Mouse (Mus musculus): ENCODE measurements at regions not wholly inside any gene's neighbourhood (a gene's known extent, or its start where the extent isn't known, plus 50 kb on each side); places are given as distances from the start of the nearest gene placed in this dataset.

DNA sequence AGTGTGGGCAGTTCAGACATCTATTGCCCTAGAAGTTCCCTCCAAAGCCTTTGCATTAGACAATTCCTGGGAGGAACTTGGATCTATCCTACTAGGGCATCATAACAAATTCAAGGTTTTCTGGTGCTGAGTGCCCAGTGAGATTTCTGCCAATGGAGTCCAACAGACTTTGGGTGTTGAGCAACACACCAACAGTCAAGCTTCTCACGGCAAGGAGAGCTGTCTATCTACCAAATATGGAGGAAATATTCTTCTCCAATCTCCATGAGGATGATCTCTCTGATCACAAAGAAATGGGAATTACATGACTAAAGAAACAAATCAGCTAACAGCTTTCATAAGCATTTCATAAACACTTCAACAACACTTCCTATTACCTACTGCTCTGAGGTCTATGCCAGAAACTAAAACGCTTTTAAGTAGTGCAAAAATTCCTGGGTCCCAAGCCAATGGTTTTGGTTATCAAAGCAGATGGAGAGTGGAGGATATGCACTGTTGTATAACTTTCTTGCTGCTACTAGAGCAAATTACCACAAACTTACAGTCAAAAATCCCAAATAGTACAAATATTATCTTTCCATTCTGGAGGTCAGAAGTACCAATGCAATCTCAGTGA lies 351.8 kb upstream of the Atp2b1 start:
- DNase-seq (ENCODE audit: extremely low spot score, low spot score), result no peak

GRCm38 (mm10) chr10:98572782-98573536 lies 341.2 kb upstream of the Atp2b1 start:
- no peak for DNase-seq (ENCODE audit: extremely low spot score, low spot score)

DNA sequence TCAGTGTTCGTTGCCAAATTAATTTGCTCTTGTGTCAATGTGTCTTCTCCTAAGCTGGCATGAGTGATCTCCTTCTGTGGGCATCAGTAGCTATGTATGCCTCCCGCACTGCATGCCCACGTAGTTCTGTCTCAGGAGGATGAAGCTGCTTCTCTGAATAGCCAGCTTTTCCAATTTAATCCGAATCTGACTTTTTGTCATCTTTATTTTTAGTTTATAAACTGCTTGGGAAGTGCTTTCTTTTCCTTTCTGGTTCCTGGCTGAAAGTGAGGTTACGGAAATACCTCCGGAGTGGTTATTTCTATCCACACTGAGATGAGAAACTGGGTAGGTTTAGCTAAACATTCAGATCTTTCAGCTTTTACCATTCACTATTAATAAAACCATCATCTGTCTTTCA lies 337.2 kb upstream of the Atp2b1 start:
- no peak for DNase-seq (ENCODE audit: extremely low spot score, low spot score)

- DNase-seq (ENCODE audit: extremely low spot score, low spot score), result no peak
Observed at GRCm38 (mm10) chr10:98584776-98585175, 329.4 kb upstream of the Atp2b1 start.

DNA sequence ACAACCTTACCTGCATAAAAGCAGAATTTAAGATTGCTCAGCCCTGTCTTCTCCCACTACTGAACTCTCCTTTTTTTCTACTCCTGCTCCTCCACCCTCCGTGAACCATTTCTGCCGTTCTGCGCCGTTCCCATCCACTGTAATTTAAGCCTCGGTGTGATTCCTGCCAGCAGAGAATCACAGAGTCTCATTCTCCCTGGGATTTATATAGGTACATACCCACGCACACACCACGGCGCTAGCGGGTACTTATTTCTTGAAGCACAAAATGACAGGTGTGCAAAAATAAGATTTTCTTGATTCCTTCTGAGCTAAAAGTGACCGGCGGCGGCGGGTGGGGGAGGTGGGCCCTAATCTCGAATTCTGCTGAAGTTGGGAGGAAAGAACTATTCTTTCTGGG lies 324.5 kb upstream of the Atp2b1 start:
- DNase-seq (ENCODE audit: extremely low spot score, low spot score), result no peak

DNA sequence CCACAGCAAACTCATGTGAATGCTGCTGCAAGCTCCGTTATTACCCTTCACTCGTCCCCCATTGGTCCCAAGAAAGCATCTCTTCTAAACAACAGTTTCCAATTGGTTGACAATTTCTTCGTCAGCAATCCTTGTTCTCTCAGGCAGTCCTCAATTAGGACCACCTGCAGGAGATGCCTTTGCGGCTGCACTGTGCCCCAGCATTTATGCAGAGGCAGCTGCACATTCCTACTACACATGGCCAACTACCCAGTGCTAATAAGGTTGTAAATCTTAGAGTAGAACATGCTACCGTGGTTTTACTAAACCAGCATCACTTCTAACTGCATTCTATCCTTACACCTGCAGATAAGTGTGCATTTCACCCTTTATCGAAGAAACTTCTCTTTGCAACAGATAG lies 322.1 kb upstream of the Atp2b1 start:
- DNase-seq (ENCODE audit: extremely low spot score, low spot score), result no peak

GRCm38 (mm10) chr10:98593910-98594309 lies 320.3 kb upstream of the Atp2b1 start:
- no peak for DNase-seq (ENCODE audit: extremely low spot score, low spot score)

- no peak for DNase-seq (ENCODE audit: extremely low spot score, low spot score)
Observed at GRCm38 (mm10) chr10:98608221-98608941, 305.8 kb upstream of the Atp2b1 start.

DNA sequence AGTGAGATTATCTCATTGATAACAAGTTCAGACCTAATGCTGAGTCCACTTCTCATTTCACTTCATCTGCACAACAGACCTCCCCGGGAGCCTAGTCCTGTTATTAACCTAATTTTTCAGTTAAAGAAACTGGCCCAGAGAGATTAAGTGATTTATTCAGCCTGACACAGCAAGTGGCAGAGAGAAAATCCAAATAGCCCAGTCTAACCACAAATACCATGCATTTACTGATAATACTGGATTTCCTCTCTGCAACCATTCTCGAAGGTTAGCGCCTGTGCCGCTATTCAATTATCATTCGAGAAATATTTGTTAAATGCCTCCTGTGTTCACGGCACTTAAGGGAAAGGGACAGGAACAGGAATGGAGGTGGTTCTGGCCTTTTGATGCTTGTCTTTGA lies 303.5 kb upstream of the Atp2b1 start:
- DNase-seq (ENCODE audit: extremely low spot score, low spot score), result no peak

GRCm38 (mm10) chr10:98611707-98612360 lies 302.4 kb upstream of the Atp2b1 start:
- no peak for DNase-seq (ENCODE audit: extremely low spot score, low spot score)

- DNase-seq (ENCODE audit: extremely low spot score, low spot score), result no peak
Observed at GRCm38 (mm10) chr10:98618736-98619525, 295.3 kb upstream of the Atp2b1 start.

- no peak for DNase-seq (ENCODE audit: extremely low spot score, low spot score)
Observed at GRCm38 (mm10) chr10:98624103-98624502, 290.1 kb upstream of the Atp2b1 start.

DNA sequence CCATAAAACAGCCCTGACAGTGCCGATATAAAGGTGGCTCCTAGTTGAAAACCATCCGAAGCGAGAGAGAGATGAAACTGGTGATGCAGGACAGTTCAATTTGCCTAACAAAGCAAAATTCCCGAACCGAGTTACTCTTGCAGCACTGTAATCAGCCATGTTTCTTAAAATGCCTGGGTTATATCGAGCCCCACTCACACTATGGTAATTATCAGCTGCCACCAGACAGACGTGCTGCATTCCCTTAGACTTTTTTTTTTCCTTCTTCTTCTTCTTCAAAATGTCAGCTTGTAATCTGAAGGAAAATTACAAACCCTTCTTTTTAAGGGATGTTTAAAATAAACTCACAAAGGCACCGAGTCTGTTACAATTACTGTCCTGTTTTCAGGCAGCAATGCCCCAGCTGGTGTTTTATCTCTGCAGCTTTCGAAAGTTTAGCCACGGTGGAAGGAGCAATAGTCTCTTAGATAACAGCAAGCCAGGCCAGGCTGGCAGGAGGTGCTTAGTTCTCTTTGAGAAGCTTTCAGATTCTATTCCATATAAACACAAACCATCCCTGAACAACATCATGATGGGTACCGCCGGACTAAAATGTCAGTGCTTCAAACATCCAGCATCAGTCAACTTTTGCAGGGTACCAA lies 289.4 kb upstream of the Atp2b1 start:
- DNase-seq (ENCODE audit: extremely low spot score, low spot score), result no peak

- no peak for DNase-seq (ENCODE audit: extremely low spot score, low spot score)
Observed at GRCm38 (mm10) chr10:98628191-98628590, 286.0 kb upstream of the Atp2b1 start.

DNA sequence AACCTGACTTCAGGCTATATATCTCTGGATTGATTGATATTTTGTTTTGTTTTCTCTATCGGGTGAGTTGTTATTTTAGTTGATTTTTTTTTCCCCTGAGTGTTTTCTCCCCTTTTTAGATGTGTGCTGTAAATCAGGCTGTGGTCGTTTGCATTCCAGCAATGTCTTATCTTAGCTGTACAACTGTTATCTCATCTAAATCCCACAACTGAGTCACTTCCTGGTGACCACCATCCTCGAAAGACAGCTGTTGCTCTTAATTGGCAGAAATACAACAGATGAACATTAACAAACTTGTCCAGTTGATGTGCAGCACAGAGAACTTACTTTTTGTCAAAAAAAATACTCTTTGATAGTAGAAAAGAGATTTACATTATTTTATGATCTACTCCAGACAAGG lies 285.0 kb upstream of the Atp2b1 start:
- no peak for DNase-seq (ENCODE audit: extremely low spot score, low spot score)

DNA sequence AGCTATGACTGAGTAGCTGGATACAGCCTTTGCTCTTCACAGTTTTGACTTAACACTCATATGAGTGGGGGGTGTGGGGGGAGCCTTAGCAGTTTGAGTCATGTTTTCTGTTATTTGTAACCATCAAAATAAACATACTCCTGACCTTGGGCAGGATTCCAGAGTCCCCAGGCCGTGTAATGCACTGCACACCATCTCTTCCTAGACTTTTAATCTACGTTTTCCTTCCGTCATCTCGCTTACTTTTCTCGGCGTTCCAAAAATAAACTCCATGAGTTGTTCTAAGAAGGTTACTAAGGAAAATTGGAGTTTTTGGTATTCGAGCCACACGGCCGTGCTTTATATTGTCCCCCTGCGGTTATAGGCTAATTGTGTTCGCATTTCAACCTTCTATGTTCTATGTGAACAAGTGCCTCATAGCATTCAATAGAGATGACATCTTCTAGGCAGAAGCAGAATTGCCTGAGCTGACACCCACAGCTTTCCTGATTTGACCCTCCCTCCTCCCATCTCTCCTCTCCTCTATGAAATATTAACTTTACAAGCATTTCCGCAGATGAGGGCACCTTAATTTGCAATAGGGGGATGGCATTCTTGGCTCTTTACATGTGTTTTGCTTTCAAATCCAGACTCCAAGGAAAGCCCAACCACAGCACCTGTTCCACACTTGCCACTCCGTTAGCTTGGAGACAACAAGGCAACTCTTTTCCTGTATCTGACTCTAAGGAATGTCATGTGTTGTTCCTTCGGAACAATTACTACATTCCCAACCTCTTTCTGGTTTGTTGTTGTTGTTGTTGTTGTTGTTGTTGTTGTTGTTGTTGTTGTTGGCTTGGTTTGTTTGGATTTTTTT lies 276.2 kb upstream of the Atp2b1 start:
- no peak for DNase-seq (ENCODE audit: extremely low spot score, low spot score)

DNA sequence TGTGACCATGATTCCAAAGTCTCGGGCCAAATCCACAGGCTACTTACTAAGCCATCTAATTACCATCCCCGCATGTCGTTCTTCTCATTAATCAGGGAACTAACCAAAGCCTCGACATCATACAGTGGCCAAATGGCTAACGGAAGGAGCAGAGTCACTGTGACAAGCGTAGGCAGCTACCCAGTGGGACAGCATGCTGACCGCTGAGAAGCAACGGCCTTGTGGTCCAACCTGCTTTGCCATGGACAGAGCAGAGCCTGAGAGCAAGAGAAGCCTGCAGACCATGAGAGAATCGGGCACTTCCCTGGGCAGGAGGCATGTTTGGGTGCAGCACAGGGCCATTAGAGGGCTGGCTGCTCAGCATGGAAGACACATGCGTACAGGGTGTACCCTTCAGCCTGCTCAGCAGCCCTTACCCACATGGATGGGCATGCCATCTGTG lies 268.5 kb upstream of the Atp2b1 start:
- no peak for DNase-seq (ENCODE audit: extremely low spot score, low spot score)

DNA sequence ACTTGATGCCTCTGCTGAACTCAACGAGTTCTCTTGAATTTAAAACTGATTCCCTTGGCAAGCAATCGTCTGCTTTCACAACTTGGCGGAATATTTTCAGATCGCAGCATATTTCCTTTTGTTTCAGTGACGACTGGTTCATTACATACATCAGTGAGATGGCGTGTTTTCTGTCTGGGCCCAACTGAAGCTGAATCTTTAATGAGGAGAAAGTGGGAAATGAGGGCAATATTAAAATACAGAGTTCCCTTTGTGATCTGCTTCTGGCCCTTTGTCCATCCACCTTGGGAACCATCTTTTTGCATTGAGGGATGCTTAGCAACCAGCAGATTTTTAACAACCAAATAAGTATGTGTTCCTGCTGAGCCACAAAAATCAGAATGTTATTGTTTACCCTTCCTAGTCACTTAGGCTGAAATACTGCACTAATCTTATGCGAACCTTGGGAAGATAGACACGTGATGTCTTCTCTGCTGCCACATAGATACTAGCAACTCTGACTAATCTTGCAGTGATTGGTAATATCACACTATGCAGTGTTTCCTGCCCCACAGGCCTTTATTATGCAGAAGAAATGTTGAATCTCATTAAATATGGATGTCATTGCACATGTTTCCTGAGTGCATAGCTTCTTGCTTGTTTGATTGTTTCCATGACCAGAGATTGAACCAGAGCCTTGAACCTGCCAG lies 267.8 kb upstream of the Atp2b1 start:
- DNase-seq (ENCODE audit: extremely low spot score, low spot score), result no peak

DNA sequence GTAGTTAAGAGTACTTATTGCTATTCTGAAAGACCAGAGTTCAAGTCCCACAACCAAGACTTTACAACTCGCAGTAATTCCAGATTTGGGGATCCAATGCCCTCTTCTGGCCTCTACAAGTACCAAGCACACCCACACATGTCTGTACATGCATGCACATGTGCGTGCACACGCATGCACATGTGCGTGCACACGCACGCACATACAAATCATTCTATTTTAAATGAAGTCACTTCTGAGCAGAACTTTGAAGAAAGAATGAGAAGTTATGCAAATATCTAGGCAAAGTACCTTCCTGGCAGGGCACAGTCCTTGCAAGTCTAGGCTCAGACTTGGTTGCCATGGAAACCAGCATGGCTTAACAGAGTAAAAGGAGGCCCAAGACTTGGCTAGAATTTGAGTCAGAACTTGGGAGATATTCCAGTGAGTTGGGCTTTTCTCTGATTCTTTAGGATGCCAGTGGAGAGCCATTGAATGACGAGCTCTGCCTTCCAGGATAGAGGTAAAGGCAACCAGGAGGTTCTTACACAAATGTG lies 265.4 kb upstream of the Atp2b1 start:
- DNase-seq (ENCODE audit: extremely low spot score, low spot score), result no peak

Measured in neural tube, embryonic 10.5 days (tissue).